Mouse (Mus musculus): ENCODE results near the gene Cr1l. TPM values are rescaled to one million over a fixed set of nuclear protein-coding genes. Genes with fewer than 3 reads are reported as not detected.
A peak's percentile ranks its signal among the peaks of the same experiment; 100 is the strongest.

The Cr1l gene
- 41.8 and 42.2 TPM in 2 replicates for polyA plus RNA-seq (2014; fragmentation: Nextera tagmentation; extraction: Ambion mirVana)

DNA sequence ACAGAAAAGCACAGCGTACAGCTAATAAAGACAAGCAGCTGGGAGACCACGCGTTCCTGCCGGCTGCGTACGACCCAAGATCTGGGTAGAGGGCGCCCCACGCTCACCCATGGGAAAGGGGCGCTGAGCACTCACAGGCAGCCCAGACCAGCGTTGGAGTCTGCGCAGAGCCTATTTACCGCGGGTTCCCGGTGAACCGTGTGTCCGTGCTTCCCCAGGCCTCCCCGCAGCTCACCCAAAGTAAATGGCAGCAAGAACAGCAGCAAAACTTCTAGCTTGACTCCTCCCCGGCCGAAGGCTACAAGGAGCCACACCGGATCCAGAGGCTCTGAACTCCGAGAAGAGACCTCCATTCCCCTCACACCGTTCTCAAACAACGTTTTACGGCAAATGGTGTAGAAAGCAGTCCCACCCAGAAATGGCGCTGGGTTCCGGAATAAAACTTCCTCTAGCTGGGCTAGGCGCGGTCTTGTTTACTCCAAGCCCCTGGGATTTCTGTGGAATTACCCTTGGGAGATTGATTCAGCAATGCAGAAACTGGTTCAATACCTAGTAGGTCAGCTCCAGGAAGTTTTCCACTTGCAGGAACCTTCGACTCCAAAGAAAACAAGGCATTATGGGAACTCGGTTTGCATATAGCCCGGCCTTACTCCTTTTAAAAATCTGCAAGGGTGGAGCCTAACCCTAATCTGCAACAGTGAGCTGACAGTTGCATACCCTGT, at the start of gene Cr1l:
Gene Cr1l, minus strand, starts transcription at position 634 of the 722 bp plus-strand sequence.
- WGBS = under 1% methylated on average over 31 of the region's 31 CpGs
- Histone ChIP-seq H3K36me3 (ENCODE audit: control insufficient read depth, insufficient read depth, low read length) (0 out of 2 replicates have a peak, but pooled peaks cover 2% of the 10 kb centered on the region), H3K27me3 (ENCODE audit: control insufficient read depth, insufficient read depth, low read length) (no peaks in the 10 kb centered on the region), H3K27ac (ENCODE audit: low read depth, low read length) (peak within 1 kb of the TSS; percentile 88), H3K9ac (ENCODE audit: low read length) (peak within 1 kb of the TSS; percentile 78), H3K4me1 (ENCODE audit: control insufficient read depth, insufficient read depth, low read length) (no peaks in the 10 kb centered on the region), H3K9me3 (ENCODE audit: control insufficient read depth, low read length) (no peaks in the 10 kb centered on the region), H3K4me2 (ENCODE audit: low read depth) (peak within 1 kb of the TSS; percentile 49), H3K4me3 (ENCODE audit: low read depth, low read length) (peak within 1 kb of the TSS; percentile 52)
- peak; percentile 92 for DNase-seq (ENCODE audit: low spot score)
- peak; percentile 98 for ATAC-seq (ENCODE audit: insufficient read depth, low FRiP score, low TSS enrichment)

DNA sequence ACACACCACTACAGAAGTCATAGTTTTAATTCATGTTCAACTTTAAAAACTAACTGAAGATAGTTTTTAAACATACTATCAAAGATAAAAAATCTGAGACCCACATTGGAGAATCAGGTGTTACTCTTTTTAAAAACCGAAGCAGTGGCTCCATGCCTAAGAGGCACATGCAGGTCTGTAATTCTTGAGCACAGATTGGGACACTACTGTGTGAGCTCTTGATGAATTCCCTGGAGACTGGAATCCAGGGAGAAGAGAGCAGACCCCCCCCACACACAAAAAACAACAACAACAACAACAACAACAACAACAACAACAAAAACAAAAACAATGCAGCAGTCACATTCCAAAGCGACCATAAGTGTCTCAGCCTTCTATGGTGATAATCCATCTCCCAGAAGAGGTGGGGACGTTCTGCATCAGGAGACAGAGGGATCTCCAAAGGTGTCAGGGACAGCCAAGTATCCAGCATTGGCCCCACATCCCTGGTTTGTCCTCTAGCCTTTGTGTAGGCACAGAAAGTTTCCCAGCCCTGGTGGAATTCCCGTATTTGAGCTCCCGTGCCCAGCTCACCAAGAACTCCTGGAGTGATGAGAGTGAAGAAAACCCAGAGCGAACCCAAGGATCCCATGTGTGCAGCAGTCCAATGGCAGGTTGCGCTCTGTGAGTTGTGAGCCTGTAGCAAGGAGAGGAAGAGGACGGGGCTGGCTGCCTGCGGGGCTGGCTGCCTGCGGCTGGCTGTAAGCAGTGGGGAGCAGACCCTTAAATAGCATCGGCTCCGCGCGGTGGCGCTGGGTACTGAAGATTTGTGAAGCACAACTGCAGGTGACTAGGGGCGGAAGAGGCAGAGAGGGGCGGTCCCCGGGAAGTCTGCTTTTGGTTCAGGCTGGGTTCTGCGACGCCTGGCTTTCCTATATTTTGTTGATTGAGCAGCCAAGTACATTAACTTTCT, 44.9 kb upstream of the Cr1l start, which contains the start of gene Cr2:
Gene Cr2, minus strand, starts transcription at position 737 of the 952 bp plus-strand sequence.
- Histone ChIP-seq H3K27ac (ENCODE audit: low read depth, low read length) (no peak within 1 kb of the TSS), H3K4me1 (ENCODE audit: control insufficient read depth, insufficient read depth, low read length) (no peaks in the 10 kb centered on the region), H3K9ac (ENCODE audit: low read length) (0 out of 2 replicates have a peak within 1 kb of the TSS, but pooled peaks have one; percentile 20), H3K4me2 (ENCODE audit: low read depth) (peak within 1 kb of the TSS; percentile 44), H3K36me3 (ENCODE audit: control insufficient read depth, insufficient read depth, low read length) (no peaks in the 10 kb centered on the region), H3K27me3 (ENCODE audit: control insufficient read depth, insufficient read depth, low read length) (no peaks in the 10 kb centered on the region), H3K9me3 (ENCODE audit: control insufficient read depth, low read length) (no peaks in the 10 kb centered on the region), H3K4me3 (ENCODE audit: low read depth, low read length) (0 out of 2 replicates have a peak within 1 kb of the TSS, but pooled peaks have one; percentile 6)
- 10% methylated on average over 20 of the region's 20 CpGs for WGBS
- DNase-seq (ENCODE audit: low spot score) (peak; percentile 86), ATAC-seq (ENCODE audit: insufficient read depth, low FRiP score, low TSS enrichment) (peak; percentile 98)

DNA sequence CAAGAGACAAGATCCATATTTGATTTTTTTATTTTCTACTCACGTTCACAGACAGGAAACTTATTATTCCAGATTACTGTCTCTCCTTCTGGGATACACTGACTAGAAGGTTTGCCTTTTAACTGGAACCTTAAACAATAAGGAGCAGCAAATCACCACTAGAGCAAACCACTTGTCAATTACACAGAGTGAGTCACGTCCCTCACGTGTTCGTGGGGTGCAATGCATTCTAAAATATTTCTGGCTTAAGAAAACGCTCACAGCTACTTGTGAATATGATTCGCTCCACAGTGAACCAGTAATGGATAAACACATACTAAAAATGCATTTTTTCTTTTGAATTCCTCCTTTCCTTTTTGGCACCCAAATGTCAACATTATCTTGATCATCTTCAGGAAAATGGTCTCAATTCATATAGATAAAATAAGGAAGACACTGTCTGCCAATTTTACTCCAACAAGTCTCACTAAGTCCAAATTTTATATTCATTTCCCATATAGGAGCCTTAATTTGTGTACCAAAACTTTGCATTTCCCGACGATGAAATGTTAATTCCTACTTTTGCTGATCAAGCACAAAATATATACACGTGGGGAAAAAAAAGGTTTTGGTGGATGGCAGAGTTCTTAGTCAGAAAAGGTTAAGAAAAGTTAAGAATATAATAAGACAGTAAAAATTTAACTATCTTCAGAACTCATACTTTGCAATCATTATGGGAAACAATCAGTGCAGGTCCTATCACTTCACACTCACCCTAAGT, 33.8 kb upstream of the Cr1l start:
- H3K36me3 ChIP-seq (ENCODE audit: control insufficient read depth, insufficient read depth, low read length) = no peaks in the 10 kb centered on the region
- H3K4me1 ChIP-seq (ENCODE audit: control insufficient read depth, insufficient read depth, low read length) = no peaks in the 10 kb centered on the region
- no peak overlapping the region for H3K27ac ChIP-seq (ENCODE audit: low read depth, low read length)
- H3K4me2 ChIP-seq (ENCODE audit: low read depth) = no peak overlapping the region
- DNase-seq (ENCODE audit: low spot score) = no peak
- no peaks in the 10 kb centered on the region for H3K9me3 ChIP-seq (ENCODE audit: control insufficient read depth, low read length)
- H3K9ac ChIP-seq (ENCODE audit: low read length) = no peak overlapping the region
- ATAC-seq (ENCODE audit: insufficient read depth, low FRiP score, low TSS enrichment) = no peak
- H3K4me3 ChIP-seq (ENCODE audit: low read depth, low read length) = no peak overlapping the region
- WGBS = 85% methylated on average over 9 of the region's 9 CpGs
- H3K27me3 ChIP-seq (ENCODE audit: control insufficient read depth, insufficient read depth, low read length) = no peaks in the 10 kb centered on the region

GRCm38 (mm10) chr1:195132070-195132469, 684 bp upstream of the Cr1l start:
- WGBS = 67% methylated on average over 3 of the region's 3 CpGs
- Histone ChIP-seq H3K9me3 (ENCODE audit: control insufficient read depth, low read length) (no peaks in the 10 kb centered on the region), H3K4me2 (ENCODE audit: low read depth) (no peak overlapping the region), H3K27me3 (ENCODE audit: control insufficient read depth, insufficient read depth, low read length) (no peaks in the 10 kb centered on the region), H3K9ac (ENCODE audit: low read length) (no peak overlapping the region), H3K4me1 (ENCODE audit: control insufficient read depth, insufficient read depth, low read length) (no peaks in the 10 kb centered on the region), H3K27ac (ENCODE audit: low read depth, low read length) (no peak overlapping the region), H3K4me3 (ENCODE audit: low read depth, low read length) (no peak overlapping the region), H3K36me3 (ENCODE audit: control insufficient read depth, insufficient read depth, low read length) (0 out of 2 replicates have a peak, but pooled peaks cover 2% of the 10 kb centered on the region)
- no peak for DNase-seq (ENCODE audit: low spot score)
- ATAC-seq (ENCODE audit: insufficient read depth, low FRiP score, low TSS enrichment) = no peak

GRCm38 (mm10) chr1:195131675-195132015, 259 bp upstream of the Cr1l start:
- Histone ChIP-seq H3K9ac (ENCODE audit: low read length) (peak overlapping the region; percentile 78), H3K4me1 (ENCODE audit: control insufficient read depth, insufficient read depth, low read length) (no peaks in the 10 kb centered on the region), H3K27ac (ENCODE audit: low read depth, low read length) (no peak overlapping the region), H3K4me2 (ENCODE audit: low read depth) (peak overlapping the region; percentile 49), H3K27me3 (ENCODE audit: control insufficient read depth, insufficient read depth, low read length) (no peaks in the 10 kb centered on the region), H3K36me3 (ENCODE audit: control insufficient read depth, insufficient read depth, low read length) (0 out of 2 replicates have a peak, but pooled peaks cover 2% of the 10 kb centered on the region), H3K9me3 (ENCODE audit: control insufficient read depth, low read length) (no peaks in the 10 kb centered on the region), H3K4me3 (ENCODE audit: low read depth, low read length) (peak overlapping the region; percentile 52)
- no peak for ATAC-seq (ENCODE audit: insufficient read depth, low FRiP score, low TSS enrichment)
- WGBS = 24% methylated on average over 4 of the region's 4 CpGs
- DNase-seq (ENCODE audit: low spot score) = no peak

DNA sequence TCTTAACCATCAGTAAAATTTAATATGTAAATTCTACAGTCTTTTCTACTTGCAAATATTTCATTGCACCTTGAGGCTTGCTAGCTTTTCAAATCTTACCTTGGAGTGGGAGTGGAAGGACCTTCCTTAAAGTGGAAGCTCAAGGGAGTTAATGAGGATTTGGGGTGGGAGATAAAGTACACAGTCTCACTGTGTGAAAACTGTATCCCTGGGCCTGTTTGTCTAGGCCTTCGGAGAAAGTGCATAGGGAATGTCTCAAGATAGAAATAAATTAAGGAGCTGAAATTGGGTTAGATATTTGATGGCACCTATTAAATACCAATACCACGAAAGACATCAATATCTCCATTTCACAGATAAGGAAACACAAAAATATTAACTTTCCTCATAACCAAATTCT, 907 bp downstream of the Cr1l start:
- Histone ChIP-seq H3K36me3 (ENCODE audit: control insufficient read depth, insufficient read depth, low read length) (0 out of 2 replicates have a peak, but pooled peaks cover 2% of the 10 kb centered on the region), H3K4me2 (ENCODE audit: low read depth) (peak overlapping the region; percentile 49), H3K27ac (ENCODE audit: low read depth, low read length) (no peak overlapping the region), H3K4me3 (ENCODE audit: low read depth, low read length) (peak overlapping the region; percentile 52), H3K4me1 (ENCODE audit: control insufficient read depth, insufficient read depth, low read length) (no peaks in the 10 kb centered on the region), H3K27me3 (ENCODE audit: control insufficient read depth, insufficient read depth, low read length) (no peaks in the 10 kb centered on the region), H3K9ac (ENCODE audit: low read length) (peak overlapping the region; percentile 78), H3K9me3 (ENCODE audit: control insufficient read depth, low read length) (no peaks in the 10 kb centered on the region)
- DNase-seq (ENCODE audit: low spot score) (no peak), ATAC-seq (ENCODE audit: insufficient read depth, low FRiP score, low TSS enrichment) (peak; percentile 31; the same call in 1 of the 2 replicates)
- WGBS = 11% methylated on average over 2 of the region's 2 CpGs

DNA sequence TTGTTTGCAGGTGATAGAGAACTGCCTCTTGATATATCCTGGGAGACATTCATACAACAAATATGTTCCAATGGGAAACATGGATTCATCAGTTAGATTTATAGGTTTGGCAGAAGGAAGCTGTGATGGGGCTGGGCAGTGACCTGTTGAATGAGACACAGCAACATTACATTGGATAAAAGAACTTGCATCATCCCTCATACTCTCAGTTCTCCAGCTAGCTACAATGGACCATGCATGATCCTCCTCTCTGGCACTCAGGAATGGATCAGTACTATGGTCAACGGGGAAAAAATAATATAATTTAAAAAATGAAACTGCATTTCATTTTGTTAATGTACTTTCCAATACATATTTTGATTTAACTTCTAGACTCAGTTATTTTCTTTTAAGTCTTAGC, 1.5 kb downstream of the Cr1l start:
- Histone ChIP-seq H3K4me2 (ENCODE audit: low read depth) (no peak overlapping the region), H3K27me3 (ENCODE audit: control insufficient read depth, insufficient read depth, low read length) (no peaks in the 10 kb centered on the region), H3K9ac (ENCODE audit: low read length) (no peak overlapping the region), H3K36me3 (ENCODE audit: control insufficient read depth, insufficient read depth, low read length) (0 out of 2 replicates have a peak, but pooled peaks cover 2% of the 10 kb centered on the region), H3K4me1 (ENCODE audit: control insufficient read depth, insufficient read depth, low read length) (no peaks in the 10 kb centered on the region), H3K27ac (ENCODE audit: low read depth, low read length) (no peak overlapping the region), H3K9me3 (ENCODE audit: control insufficient read depth, low read length) (no peaks in the 10 kb centered on the region), H3K4me3 (ENCODE audit: low read depth, low read length) (no peak overlapping the region)
- WGBS = 83% methylated on average over 1 of the region's 1 CpGs
- ATAC-seq (ENCODE audit: insufficient read depth, low FRiP score, low TSS enrichment) = no peak
- no peak for DNase-seq (ENCODE audit: low spot score)

- no peak overlapping the region for H3K27ac ChIP-seq (ENCODE audit: low read depth, low read length)
- H3K4me3 ChIP-seq (ENCODE audit: low read depth, low read length) = no peak overlapping the region
- no peak for ATAC-seq (ENCODE audit: insufficient read depth, low FRiP score, low TSS enrichment)
- no peaks in the 10 kb centered on the region for H3K9me3 ChIP-seq (ENCODE audit: control insufficient read depth, low read length)
- 92% methylated on average over 1 of the region's 1 CpGs for WGBS
- no peaks in the 10 kb centered on the region for H3K27me3 ChIP-seq (ENCODE audit: control insufficient read depth, insufficient read depth, low read length)
- no peak overlapping the region for H3K9ac ChIP-seq (ENCODE audit: low read length)
- no peaks in the 10 kb centered on the region; the same call in 1 of the 2 replicates for H3K36me3 ChIP-seq (ENCODE audit: control insufficient read depth, insufficient read depth, low read length)
- no peak overlapping the region for H3K4me2 ChIP-seq (ENCODE audit: low read depth)
- DNase-seq (ENCODE audit: low spot score) = no peak
- H3K4me1 ChIP-seq (ENCODE audit: control insufficient read depth, insufficient read depth, low read length) = no peaks in the 10 kb centered on the region
Measured at GRCm38 (mm10) chr1:195114414-195114813, 17.0 kb downstream of the Cr1l start.

Data from neural tube, embryonic 11.5 days (tissue).